Mouse (Mus musculus): ENCODE measurements around the gene Chm. TPM values are rescaled to one million over a fixed set of nuclear protein-coding genes. Genes with fewer than 3 reads are reported as not detected.

The Chm gene
- polyA plus RNA-seq, 1 experiment from 2014 or later = 13.3 TPM

MicroRNAs encoded within 50 kb of the gene (microRNA counts, 519-probe panel; counts per million panel counts)
- microRNA mmu-miR-361 = 3,954 counts per million, percentile 73 among the panel's probes with 10 or more counts

Small RNA genes within 50 kb of the gene (microRNA-seq; reads per million reads assigned to microRNA genes)
- 4,607 reads per million, percentile 91 among the genes with 10 or more reads in this experiment for gene Mir361

Other genes with a start within 250 kb of the Chm start
- gene Dach2, start 112.0 kb upstream of the Chm start, polyA plus RNA-seq (2015; fragmentation: Nextera tagmentation; extraction: Ambion mirVana) = 8.0 and 9.6 TPM in 2 replicates